Mouse (Mus musculus): Measurements from ENCODE around the gene Gm8994.
"Not testable (repeated sequence)": the region's sequence is repeated elsewhere in the genome, so short reads cannot be mapped to it uniquely, and the experiment has no call there.

The Gm8994 gene

GRCm38 (mm10) chr6:136327239-136327638, at the start of gene Gm8994:
Gene Gm8994 (plus strand): TSS chr6:136327539.
- not testable (repeated sequence) for DNase-seq (ENCODE audit: low spot score in 2 of 2)

DNA sequence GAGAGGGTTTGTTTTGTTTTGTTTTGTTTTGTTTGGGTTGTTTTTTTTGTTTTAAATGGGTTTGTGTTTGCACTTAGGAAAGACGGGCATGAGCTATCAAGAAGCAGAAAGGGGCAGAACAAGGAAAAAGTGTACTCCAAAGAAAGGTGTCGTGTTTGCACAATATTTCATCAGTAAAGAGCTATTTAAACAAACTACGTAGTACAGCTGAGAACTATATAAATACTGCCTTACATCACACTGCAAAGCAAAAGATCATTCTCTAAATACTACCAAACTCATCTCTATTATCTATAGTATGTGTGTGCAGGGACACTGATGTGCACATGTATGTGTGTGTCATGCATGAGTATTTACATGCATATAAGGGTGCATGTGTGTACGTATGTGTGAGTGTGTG, 49.7 kb upstream of the Gm8994 start:
- DNase-seq (ENCODE audit: low spot score in 2 of 2), result no peak

DNA sequence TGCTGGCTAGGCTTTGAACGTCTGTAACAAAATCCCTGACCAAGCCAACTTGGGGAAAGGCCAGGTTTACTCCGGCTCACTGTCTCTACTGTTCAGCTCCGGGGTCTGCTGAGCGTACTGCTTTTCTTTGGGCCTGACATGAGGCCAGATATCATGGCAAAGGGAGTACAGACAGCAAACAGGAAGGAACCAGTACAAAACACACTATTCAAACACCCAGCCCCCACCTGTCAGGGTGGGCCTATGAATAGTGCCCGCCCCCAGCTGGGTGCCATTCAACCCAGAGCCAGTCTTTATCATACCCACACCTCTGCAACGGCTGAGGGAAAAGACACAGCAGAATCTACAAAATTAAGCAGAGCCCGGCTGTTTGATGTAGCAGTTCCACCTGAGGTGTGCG, 42.8 kb upstream of the Gm8994 start:
- no peak for DNase-seq (ENCODE audit: low spot score in 2 of 2)

DNA sequence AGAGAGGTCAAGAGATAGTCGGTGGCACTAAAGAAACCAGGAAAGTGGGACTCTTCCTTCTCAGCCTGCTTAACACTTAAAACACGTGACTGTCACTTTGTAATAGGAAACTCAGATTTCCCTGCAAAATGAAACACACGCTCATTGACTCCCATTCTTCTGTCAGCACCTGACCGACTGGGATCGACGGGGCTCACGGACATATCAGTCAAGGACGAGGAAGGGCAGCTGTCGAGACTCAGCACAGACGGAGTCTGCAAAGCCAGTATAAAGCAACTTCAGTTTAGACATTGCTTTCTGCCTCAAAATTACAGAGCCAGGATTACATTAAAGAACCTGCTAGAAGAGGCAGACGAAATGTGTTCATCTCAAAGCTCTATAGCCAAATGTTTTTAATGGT, 41.2 kb upstream of the Gm8994 start:
- no peak for DNase-seq (ENCODE audit: low spot score in 2 of 2)

DNA sequence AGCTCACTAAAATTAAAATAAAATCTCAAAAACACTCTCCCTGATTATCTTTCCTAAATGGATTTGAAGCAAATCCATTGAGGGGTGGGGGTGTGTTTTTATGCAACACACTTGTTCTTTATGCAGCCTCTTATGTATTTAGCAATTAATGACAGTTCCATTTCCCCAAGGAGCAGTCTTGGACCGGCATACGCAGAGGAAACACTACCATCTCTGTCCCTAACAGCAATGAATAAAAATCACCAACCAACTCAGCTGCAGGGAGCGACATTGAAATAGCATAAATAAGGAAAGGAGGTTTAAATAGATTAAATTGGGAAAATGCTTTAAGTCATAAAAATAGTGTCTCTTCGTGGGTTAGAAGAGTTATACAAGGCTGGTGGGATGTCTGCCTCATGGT, 40.8 kb upstream of the Gm8994 start:
- DNase-seq (ENCODE audit: low spot score in 2 of 2), result no peak

- DNase-seq (ENCODE audit: low spot score in 2 of 2), result no peak
Measured at GRCm38 (mm10) chr6:136291424-136291823, 35.9 kb upstream of the Gm8994 start.

DNA sequence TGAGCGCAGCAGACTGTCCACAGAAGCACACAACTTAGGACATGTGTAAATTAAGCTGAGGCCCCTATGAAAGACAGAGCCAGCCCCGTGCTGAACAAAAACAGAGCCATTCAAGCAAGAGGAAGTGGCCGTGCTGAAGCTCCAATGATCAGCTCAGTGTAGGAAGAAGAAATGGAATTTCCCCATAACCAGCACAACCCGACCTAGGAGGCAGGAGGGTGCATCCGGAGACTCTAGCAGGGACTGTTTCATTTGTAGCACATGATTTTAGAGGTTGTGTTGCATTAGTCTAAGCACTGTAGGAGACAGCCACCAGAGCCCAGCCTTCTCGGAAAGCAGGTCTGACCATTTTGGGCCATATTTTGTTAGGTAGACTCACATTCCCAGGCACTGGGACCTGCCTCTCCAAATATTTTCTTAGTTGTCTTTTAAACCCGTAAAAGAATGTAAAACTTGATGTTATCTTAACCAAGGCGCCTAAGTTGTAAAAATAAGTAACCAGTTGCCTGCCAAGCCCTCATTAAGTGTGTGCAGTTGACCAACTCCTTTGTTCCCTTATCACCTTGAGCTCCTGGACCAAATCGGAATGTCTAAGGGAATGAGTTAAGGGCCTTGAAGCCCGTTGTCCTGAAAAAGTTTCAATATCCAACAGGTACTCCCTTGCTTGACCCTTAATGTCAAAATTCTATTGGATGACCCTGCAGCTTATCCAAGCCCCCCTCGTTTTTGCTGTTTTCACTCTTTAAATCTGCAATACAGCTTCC, 35.2 kb upstream of the Gm8994 start:
- DNase-seq (ENCODE audit: low spot score in 2 of 2), result no peak

DNA sequence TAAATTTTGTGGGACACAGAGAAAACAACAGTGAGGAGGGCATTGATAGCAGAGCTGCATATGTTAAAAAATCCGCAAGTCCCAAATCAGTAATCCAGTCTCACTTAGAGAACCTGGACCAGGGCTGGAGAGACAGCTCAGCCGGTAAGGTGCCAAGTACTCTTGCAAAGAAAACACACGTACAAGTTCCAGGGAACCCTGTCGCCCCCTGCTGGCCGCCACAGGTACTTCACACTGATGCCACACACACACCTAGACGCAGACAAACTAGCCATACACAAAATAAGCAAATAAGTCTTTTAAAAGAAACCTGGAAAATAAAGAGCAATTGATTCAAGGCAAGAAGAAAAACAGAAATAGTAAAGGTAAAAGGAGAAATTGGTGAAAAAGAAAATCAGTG, 33.6 kb upstream of the Gm8994 start:
- no peak for DNase-seq (ENCODE audit: low spot score in 2 of 2)

- DNase-seq (ENCODE audit: low spot score in 2 of 2), result no peak
Measured at GRCm38 (mm10) chr6:136295821-136296220, 31.5 kb upstream of the Gm8994 start.

DNA sequence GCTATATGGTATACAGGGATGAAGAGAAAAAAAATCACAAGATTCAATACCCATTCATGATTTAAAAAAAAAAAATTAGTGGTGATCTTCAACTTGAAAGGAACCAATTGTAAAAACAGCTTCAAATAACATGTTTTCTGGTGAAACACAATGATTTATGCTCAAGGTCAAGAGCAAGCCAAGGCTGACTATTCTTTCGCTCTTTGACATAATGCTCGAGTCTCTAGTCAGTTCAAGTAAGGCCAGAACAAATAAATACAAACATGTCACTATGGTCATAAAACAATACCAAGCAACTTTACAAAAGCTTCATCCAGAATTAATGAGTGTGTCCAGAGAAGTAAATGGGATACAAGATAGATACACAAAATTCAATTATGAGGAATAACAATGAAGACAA, 31.1 kb upstream of the Gm8994 start:
- no peak for DNase-seq (ENCODE audit: low spot score in 2 of 2)

DNA sequence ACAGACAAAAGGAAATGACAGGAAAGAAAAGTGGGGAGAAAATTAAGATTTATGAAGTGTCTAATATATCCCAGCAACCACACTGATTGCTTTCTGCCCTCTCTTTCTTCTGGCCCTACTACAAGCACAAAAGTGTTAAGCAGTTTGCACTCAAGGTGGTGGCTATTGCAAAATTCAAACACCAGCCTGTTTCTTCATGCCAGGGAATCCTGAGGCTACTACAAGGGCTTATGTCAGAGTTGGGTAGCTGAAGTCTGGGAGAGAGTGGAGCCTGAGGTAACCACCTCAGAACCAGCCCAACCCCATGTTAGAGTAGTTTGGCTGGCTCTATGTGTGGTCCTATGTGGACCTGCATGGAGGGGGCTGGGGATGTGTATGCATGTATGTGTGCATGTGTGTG, 23.8 kb upstream of the Gm8994 start:
- DNase-seq (ENCODE audit: low spot score in 2 of 2), result no peak

GRCm38 (mm10) chr6:136304369-136304988, 22.9 kb upstream of the Gm8994 start:
- peak; percentile 56 to 73 for DNase-seq (ENCODE audit: low spot score in 2 of 2)

- no peak for DNase-seq (ENCODE audit: low spot score in 2 of 2)
Measured at GRCm38 (mm10) chr6:136309487-136309886, 17.9 kb upstream of the Gm8994 start.

DNA sequence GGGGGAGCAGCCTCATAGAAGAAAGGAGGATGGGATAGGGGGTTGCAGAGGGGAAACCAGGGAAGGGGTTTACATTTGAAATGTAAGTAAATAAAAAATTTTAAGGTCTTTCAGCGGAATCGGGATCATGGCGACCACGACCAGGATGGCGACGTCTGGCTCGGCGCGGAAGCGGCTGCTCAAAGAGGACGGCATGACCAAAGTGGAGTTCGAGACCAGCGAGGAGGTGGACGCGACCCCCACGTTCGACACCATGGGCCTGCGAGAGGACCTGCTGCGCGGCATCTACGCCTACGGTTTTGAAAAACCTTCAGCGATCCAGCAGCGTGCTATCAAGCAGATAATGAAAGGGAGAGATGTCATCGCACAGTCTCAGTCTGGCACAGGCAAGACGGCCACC, 1.1 kb downstream of the Gm8994 start:
- DNase-seq (ENCODE audit: low spot score in 2 of 2), result not testable (repeated sequence)

- DNase-seq (ENCODE audit: low spot score in 2 of 2), result no peak
Measured at GRCm38 (mm10) chr6:136340669-136341068, 13.3 kb downstream of the Gm8994 start.

- DNase-seq (ENCODE audit: low spot score in 2 of 2), result no peak
Measured at GRCm38 (mm10) chr6:136341093-136341492, 13.8 kb downstream of the Gm8994 start.

- DNase-seq (ENCODE audit: low spot score in 2 of 2), result peak; percentile 30 to 42
Measured at GRCm38 (mm10) chr6:136343868-136344267, 16.5 kb downstream of the Gm8994 start.

GRCm38 (mm10) chr6:136345034-136345433, 17.7 kb downstream of the Gm8994 start:
- no peak for DNase-seq (ENCODE audit: low spot score in 2 of 2)

GRCm38 (mm10) chr6:136345641-136346040, 18.3 kb downstream of the Gm8994 start:
- DNase-seq (ENCODE audit: low spot score in 2 of 2), result no peak

DNA sequence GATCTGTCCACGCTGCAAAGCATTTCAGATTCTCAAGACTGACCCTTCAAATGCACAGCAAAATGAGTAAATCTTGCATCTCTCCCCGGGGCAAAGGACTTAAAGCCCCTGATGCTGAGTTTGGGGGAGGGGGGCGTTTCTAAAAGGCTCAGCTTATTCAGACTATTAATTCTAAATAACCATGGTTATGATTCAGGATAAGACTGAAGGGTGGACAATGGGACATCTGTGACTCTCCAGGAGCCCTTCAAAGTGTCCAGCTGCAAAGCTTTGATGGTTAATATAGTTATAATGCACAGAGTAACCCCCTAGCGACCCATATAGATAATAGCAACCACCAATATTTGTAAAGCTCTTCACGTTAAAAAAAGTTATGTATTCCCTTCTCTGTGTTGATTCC, 19.7 kb downstream of the Gm8994 start:
- DNase-seq (ENCODE audit: low spot score in 2 of 2), result no peak

GRCm38 (mm10) chr6:136347631-136348030, 20.3 kb downstream of the Gm8994 start:
- no peak for DNase-seq (ENCODE audit: low spot score in 2 of 2)

- peak; percentile 72 to 97 for DNase-seq (ENCODE audit: low spot score in 2 of 2)
Measured at GRCm38 (mm10) chr6:136353399-136354184, 26.3 kb downstream of the Gm8994 start.

DNA sequence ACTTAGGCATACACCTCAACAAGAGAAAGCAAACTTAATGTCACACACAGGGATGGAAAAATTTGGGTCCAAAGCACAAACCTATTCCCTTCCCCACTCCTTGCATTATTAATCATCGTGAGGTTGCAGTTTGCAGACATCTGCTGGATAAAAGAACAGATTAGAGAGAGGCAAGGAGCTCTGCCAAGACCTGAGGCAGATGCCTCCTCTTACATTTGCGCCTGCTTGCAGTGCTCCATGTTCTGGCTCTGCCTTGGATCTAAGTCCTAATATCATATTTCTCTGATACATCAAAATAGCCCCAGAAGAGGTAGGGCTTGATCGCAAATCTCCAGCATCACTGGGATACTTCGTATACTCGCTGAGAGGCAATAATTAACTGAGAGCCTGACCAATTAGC, 31.1 kb downstream of the Gm8994 start:
- no peak for DNase-seq (ENCODE audit: low spot score in 2 of 2)
